Comparison of ENCODE assay signal across 8 mouse cellular contexts in the genomic region with DNA sequence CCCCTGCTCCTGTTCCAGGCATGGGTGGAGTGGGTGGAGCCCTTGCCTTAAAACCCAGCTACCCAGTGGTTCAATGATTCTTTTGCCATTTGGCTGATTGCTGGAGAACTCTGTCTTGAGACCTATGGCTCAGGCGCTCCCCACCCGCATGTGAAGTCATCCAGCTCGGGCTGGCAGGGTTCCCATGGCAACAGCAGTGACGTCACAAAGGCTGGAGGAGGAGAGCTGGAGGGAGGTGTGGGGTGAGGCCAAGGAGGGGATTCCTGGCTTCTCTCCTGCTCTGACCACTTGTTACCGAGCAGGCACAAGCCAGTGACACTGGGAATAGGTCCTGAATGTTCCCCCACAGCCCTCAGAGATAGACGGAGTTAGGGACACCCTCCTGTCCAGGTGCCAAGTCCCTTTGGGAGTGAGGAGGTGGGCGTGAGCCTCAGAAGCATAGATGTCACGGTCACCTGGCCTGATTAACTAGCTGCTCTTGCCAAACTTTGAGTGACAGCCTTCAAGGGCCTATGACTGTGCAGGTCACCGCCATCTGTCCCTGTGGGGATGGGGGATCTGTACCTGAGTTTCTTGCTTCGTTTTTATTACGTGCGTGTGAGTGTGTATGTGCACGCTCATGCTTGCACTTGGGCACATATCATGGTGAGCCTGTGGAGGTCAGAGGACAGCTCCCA. TPM values are rescaled to one million over a fixed set of nuclear protein-coding genes. Genes with fewer than 3 reads are reported as not detected.
A peak's percentile ranks its signal among the peaks of the same experiment; 100 is the strongest.
DNase-seq lines count a peak whose midpoint lies in the region; ATAC-seq lines count a peak whose summit lies in the region.

No protein-coding gene starts in this region.

- H3K27me3 ChIP-seq in heart, embryonic 15.5 days = peaks cover 48% of the 10 kb centered on the region
- H3K27me3 ChIP-seq in lung, embryonic 16.5 days (ENCODE audit: control insufficient read depth, insufficient read depth, low read depth, low read length) = peaks cover 3% of the 10 kb centered on the region

- no peak overlapping the region for H3K9ac ChIP-seq in heart, embryonic 15.5 days
- no peak overlapping the region for H3K9ac ChIP-seq in lung, embryonic 16.5 days (ENCODE audit: low read length)

- peak; percentile 30; the same call in 1 of the 2 replicates for ATAC-seq in common myeloid progenitor, adult 5-6 weeks (replicated peaks; ENCODE audit: low read depth, poor library complexity, severe bottlenecking)
- ATAC-seq in heart, embryonic 15.5 days (replicated peaks; ENCODE audit: insufficient number of reproducible peaks, insufficient read depth, low FRiP score, low read depth) = peak; percentile 48; the same call in 1 of the 2 replicates
- peak; percentile 77 for ATAC-seq in lung, embryonic 16.5 days (ENCODE audit: low read depth)

- WGBS in heart, embryonic 15.5 days = 38% methylated on average over 13 of the region's 13 CpGs
- WGBS in lung, embryonic 16.5 days = 29% methylated on average over 13 of the region's 13 CpGs

- H3K4me2 ChIP-seq in heart, embryonic 15.5 days = no peak overlapping the region
- H3K4me2 ChIP-seq in lung, embryonic 16.5 days (ENCODE audit: low read depth, low read length) = 0 out of 2 replicates have a peak overlapping the region, but pooled peaks have one; percentile 2

- no peak overlapping the region for H3K27ac ChIP-seq in heart, embryonic 15.5 days
- H3K27ac ChIP-seq in lung, embryonic 16.5 days (ENCODE audit: low read length) = no peak overlapping the region

- H3K36me3 ChIP-seq in heart, embryonic 15.5 days = no peaks in the 10 kb centered on the region
- no peaks in the 10 kb centered on the region for H3K36me3 ChIP-seq in lung, embryonic 16.5 days (ENCODE audit: control insufficient read depth, insufficient read depth, low read length)

- H3K4me1 ChIP-seq in heart, embryonic 15.5 days (replicated peaks) = peaks cover 23% of the 10 kb centered on the region
- peaks cover 20% of the 10 kb centered on the region for H3K4me1 ChIP-seq in lung, embryonic 16.5 days (replicated peaks; ENCODE audit: control insufficient read depth, insufficient read depth, low read length)

- no peaks in the 10 kb centered on the region for H3K9me3 ChIP-seq in heart, embryonic 15.5 days (replicated peaks)
- H3K9me3 ChIP-seq in lung, embryonic 16.5 days (ENCODE audit: control insufficient read depth, low read length) = no peaks in the 10 kb centered on the region

- peak; percentile 64 for DNase-seq in ovary, adult 18-20 months (ENCODE audit: low spot score)
- no peak for DNase-seq in ovary, postnatal 10 days (ENCODE audit: low spot score)
- peak; percentile 82 to 92 for DNase-seq in kidney, postnatal 25 days
- DNase-seq in right cerebral cortex, adult 2 months (ENCODE audit: low spot score in 2 of 2) = peak; percentile 78 to 85
- DNase-seq in spleen, postnatal 14 days (ENCODE audit: low spot score in 2 of 2) = no peak

- no peak overlapping the region for H3K4me3 ChIP-seq in heart, embryonic 15.5 days
- H3K4me3 ChIP-seq in lung, embryonic 16.5 days (ENCODE audit: low read length) = no peak overlapping the region

RNA-seq across cellular contexts. Expression of a gene that starts 25.0 kb away (rescaled TPM):
- total RNA-seq in common myeloid progenitor, adult 5-6 weeks (2017) = not detected in 2 replicates
- polyA plus RNA-seq in heart, embryonic 15.5 days (2015; fragmentation: Nextera tagmentation; extraction: Ambion mirVana) = 0.10 and 0.65 TPM in 2 replicates
- polyA plus RNA-seq in lung, embryonic 16.5 days (2015; fragmentation: Nextera tagmentation; extraction: Ambion mirVana) = 0.39 and 0.80 TPM in 2 replicates

Comparison
In these comparisons a context has a peak if more than half of its experiments do, and no peak if none do; other contexts are left out.
1. DNase-seq: peak in ovary, adult 18-20 months (single experiment), kidney, postnatal 25 days (2 of 2) and right cerebral cortex, adult 2 months (2 of 2); none in ovary, postnatal 10 days (single experiment) and spleen, postnatal 14 days (0 of 2).
2. Peak in every context shown above with its lines, with median percentiles within 50 percentile points of each other: ATAC-seq.